8 mouse cellular contexts compared by ENCODE assay signal in the genomic region with DNA sequence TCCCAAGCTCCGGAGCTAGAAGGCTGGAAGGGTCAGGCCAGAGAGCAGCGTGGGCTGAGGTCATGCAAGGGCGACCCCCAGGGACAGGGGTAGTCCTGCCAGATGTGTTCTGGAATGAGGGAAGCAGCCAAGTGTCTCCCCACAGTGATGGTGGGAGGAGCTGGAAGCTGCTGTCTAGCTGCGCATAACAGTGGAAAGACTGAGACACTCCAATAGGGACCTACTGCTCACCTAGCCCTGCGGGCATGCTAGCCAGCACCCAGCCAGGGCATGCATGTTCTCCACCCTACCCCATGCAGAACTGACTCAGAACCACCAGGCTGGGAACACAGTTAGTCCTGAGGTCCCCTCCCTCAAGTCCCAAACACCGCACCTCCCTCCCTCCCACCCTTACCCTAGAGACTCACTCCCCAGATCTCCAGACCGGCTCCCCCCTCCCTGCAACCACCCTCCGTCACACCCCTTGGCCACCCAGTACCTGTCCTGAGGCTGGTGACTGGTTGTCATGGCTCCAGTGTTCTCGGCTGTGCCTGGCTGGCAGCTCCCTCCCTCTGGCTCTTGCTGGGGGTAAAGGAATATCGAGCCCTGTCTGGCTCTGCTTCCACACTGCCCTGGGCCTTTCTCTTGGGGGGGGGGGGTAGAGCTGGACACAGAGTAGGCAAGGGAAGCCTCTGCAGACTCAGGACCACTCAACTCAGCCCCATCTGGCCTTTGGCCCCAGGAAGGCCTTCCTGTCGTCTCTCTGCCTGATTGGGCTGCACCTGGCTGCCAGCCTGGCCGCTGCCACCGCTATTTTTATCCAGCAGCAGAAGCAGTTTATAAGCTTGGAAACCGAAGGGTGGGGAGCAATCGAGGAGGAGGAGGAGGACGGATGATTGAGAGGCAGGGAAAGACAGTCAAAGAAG. TPM values are rescaled to one million over a fixed set of nuclear protein-coding genes. Genes with fewer than 3 reads are reported as not detected.
DNase-seq lines count a peak whose midpoint lies in the region; ATAC-seq and TF ChIP-seq lines count a peak whose summit lies in the region.

No protein-coding gene starts in this region.

- no peak for TF ChIP-seq CTCF in thymus, adult 2 months (IDR thresholded peaks at IDR 0.05; ENCODE audit: borderline replicate concordance, control insufficient read depth, extremely low read depth, insufficient read depth, low read length, poor library complexity)

- H3K4me2 ChIP-seq in embryonic facial prominence, embryonic 11.5 days (ENCODE audit: low read depth, low read length): no peak overlapping the region
- peak overlapping the region; percentile 100 for H3K4me2 ChIP-seq in heart, embryonic 16.5 days (ENCODE audit: low read depth, low read length)
- 0 out of 2 replicates have a peak overlapping the region, but pooled peaks have one; percentile 10 for H3K4me2 ChIP-seq in stomach, embryonic 14.5 days (replicated peaks; ENCODE audit: low read depth, low read length)

- no peak for DNase-seq in thymus, adult 2 months
- DNase-seq in thymus, adult 18-20 months: no peak
- DNase-seq in embryonic facial prominence, embryonic 11.5 days (ENCODE audit: low spot score): no peak
- DNase-seq in kidney, postnatal 25 days: peak; percentile 62 to 82
- no peak for DNase-seq in left cerebral cortex, adult 8-10 months (ENCODE audit: low spot score in 2 of 2)
- DNase-seq in frontal cortex, postnatal 36 days (ENCODE audit: low spot score in 2 of 2): no peak

- peak overlapping the region; percentile 29; the same call in 1 of the 2 replicates for H3K27ac ChIP-seq in thymus, adult 2 months (ENCODE audit: control insufficient read depth, insufficient read depth, low read length)
- no peak overlapping the region for H3K27ac ChIP-seq in embryonic facial prominence, embryonic 11.5 days (replicated peaks; ENCODE audit: low read depth, low read length)
- H3K27ac ChIP-seq in heart, embryonic 16.5 days (ENCODE audit: low read length): peak overlapping the region; percentile 86
- no peak overlapping the region for H3K27ac ChIP-seq in stomach, embryonic 14.5 days (ENCODE audit: low read length)

- no peak for TF ChIP-seq POLR2A in thymus, adult 2 months (IDR thresholded peaks at IDR 0.05; ENCODE audit: control insufficient read depth, extremely low read depth, insufficient read depth, low read length, poor library complexity)

- H3K36me3 ChIP-seq in thymus, adult 2 months (ENCODE audit: control insufficient read depth, insufficient read depth, low read length): peaks cover 4% of the 10 kb centered on the region
- H3K36me3 ChIP-seq in embryonic facial prominence, embryonic 11.5 days (replicated peaks; ENCODE audit: control insufficient read depth, insufficient read depth, low read depth, low read length): no peaks in the 10 kb centered on the region
- H3K36me3 ChIP-seq in heart, embryonic 16.5 days (ENCODE audit: control insufficient read depth, insufficient read depth): peaks cover 25% of the 10 kb centered on the region
- H3K36me3 ChIP-seq in stomach, embryonic 14.5 days (ENCODE audit: control insufficient read depth, insufficient read depth, low read length): no peaks in the 10 kb centered on the region

- peaks cover 51% of the 10 kb centered on the region for H3K4me1 ChIP-seq in thymus, adult 2 months (replicated peaks; ENCODE audit: control insufficient read depth, insufficient read depth, low read length)
- peaks cover 14% of the 10 kb centered on the region for H3K4me1 ChIP-seq in embryonic facial prominence, embryonic 11.5 days (ENCODE audit: control insufficient read depth, insufficient read depth, low read length)
- peaks cover 54% of the 10 kb centered on the region for H3K4me1 ChIP-seq in heart, embryonic 16.5 days (ENCODE audit: control insufficient read depth, insufficient read depth, low read length)
- peaks cover 35% of the 10 kb centered on the region for H3K4me1 ChIP-seq in stomach, embryonic 14.5 days (ENCODE audit: control insufficient read depth, insufficient read depth, low read length)

- 59% methylated on average over 16 of the region's 16 CpGs for WGBS in thymus, adult 2 months
- 39% methylated on average over 16 of the region's 16 CpGs for WGBS in embryonic facial prominence, embryonic 11.5 days
- WGBS in heart, embryonic 16.5 days: 35% methylated on average over 16 of the region's 16 CpGs
- WGBS in stomach, embryonic 14.5 days: 59% methylated on average over 16 of the region's 16 CpGs

- no peaks in the 10 kb centered on the region for H3K9me3 ChIP-seq in embryonic facial prominence, embryonic 11.5 days (replicated peaks; ENCODE audit: control insufficient read depth, low read length)
- H3K9me3 ChIP-seq in heart, embryonic 16.5 days (replicated peaks; ENCODE audit: control insufficient read depth, low read length): no peaks in the 10 kb centered on the region
- no peaks in the 10 kb centered on the region for H3K9me3 ChIP-seq in stomach, embryonic 14.5 days (ENCODE audit: control insufficient read depth, low read depth, low read length)

- no peaks in the 10 kb centered on the region for H3K27me3 ChIP-seq in thymus, adult 2 months (ENCODE audit: control insufficient read depth, insufficient read depth, low read length)
- H3K27me3 ChIP-seq in embryonic facial prominence, embryonic 11.5 days (ENCODE audit: control insufficient read depth, insufficient read depth, low read length): peaks cover 6% of the 10 kb centered on the region
- no peaks in the 10 kb centered on the region for H3K27me3 ChIP-seq in heart, embryonic 16.5 days (ENCODE audit: control insufficient read depth, insufficient read depth, low read length)
- H3K27me3 ChIP-seq in stomach, embryonic 14.5 days (ENCODE audit: control insufficient read depth, insufficient read depth, low read length): no peaks in the 10 kb centered on the region

- no peak for ATAC-seq in embryonic facial prominence, embryonic 11.5 days (replicated peaks; ENCODE audit: insufficient number of reproducible peaks, low FRiP score, low TSS enrichment, low read depth)
- ATAC-seq in heart, embryonic 16.5 days (replicated peaks; ENCODE audit: extremely low read depth, insufficient read depth, low FRiP score): peak; percentile 6; the same call in 1 of the 2 replicates
- ATAC-seq in stomach, embryonic 14.5 days (ENCODE audit: insufficient number of reproducible peaks, insufficient read depth, low FRiP score, low read depth): no peak

- peak overlapping the region; percentile 6; the same call in 1 of the 2 replicates for H3K4me3 ChIP-seq in thymus, adult 2 months (ENCODE audit: control insufficient read depth, insufficient read depth, low read length)
- no peak overlapping the region for H3K4me3 ChIP-seq in embryonic facial prominence, embryonic 11.5 days (ENCODE audit: low read depth, low read length)
- peak overlapping the region; percentile 29 for H3K4me3 ChIP-seq in heart, embryonic 16.5 days (ENCODE audit: low read length)
- H3K4me3 ChIP-seq in stomach, embryonic 14.5 days (ENCODE audit: low read depth, low read length): no peak overlapping the region

- H3K9ac ChIP-seq in embryonic facial prominence, embryonic 11.5 days (replicated peaks; ENCODE audit: low read length): peak overlapping the region; percentile 34
- peak overlapping the region; percentile 68 for H3K9ac ChIP-seq in heart, embryonic 16.5 days (ENCODE audit: low read length)
- H3K9ac ChIP-seq in stomach, embryonic 14.5 days (replicated peaks; ENCODE audit: low read depth, low read length): no peak overlapping the region; the same call in 1 of the 2 replicates

RNA-seq across cellular contexts. Expression of a gene that starts 7.5 kb away (rescaled TPM):
- polyA plus RNA-seq in thymus, adult 2 months (2012; rRNA removed): 358 and 385 TPM in 2 replicates
- polyA plus RNA-seq in embryonic facial prominence, embryonic 11.5 days (2014; fragmentation: Nextera tagmentation; extraction: Ambion mirVana): 52.5 and 58.9 TPM in 2 replicates
- 110 and 137 TPM in 2 replicates for polyA plus RNA-seq in heart, embryonic 16.5 days (2015; fragmentation: Nextera tagmentation; extraction: Ambion mirVana)
- 72.2 and 73.0 TPM in 2 replicates for polyA plus RNA-seq in stomach, embryonic 14.5 days (2014; fragmentation: Nextera tagmentation; extraction: Ambion mirVana)
- 10 to 100 TPM; 27.4 to 32.1 (median 29.5) TPM for total RNA-seq in left cerebral cortex, adult 8-10 months (2022)

RNA-seq across cellular contexts. Expression of a gene that starts 9.9 kb away (rescaled TPM):
- 0.61 and 1.3 TPM in 2 replicates for polyA plus RNA-seq in thymus, adult 2 months (2012; rRNA removed)
- 1.6 and 5.6 TPM in 2 replicates for polyA plus RNA-seq in embryonic facial prominence, embryonic 11.5 days (2014; fragmentation: Nextera tagmentation; extraction: Ambion mirVana)
- polyA plus RNA-seq in heart, embryonic 16.5 days (2015; fragmentation: Nextera tagmentation; extraction: Ambion mirVana): 0.25 and 0.49 TPM in 2 replicates
- 0.36 and 0.55 TPM in 2 replicates for polyA plus RNA-seq in stomach, embryonic 14.5 days (2014; fragmentation: Nextera tagmentation; extraction: Ambion mirVana)
- not detected for total RNA-seq in left cerebral cortex, adult 8-10 months (2022)

RNA-seq across cellular contexts. Expression of a gene that starts 18.9 kb away (rescaled TPM):
- polyA plus RNA-seq in thymus, adult 2 months (2012; rRNA removed): 455 and 506 TPM in 2 replicates
- polyA plus RNA-seq in embryonic facial prominence, embryonic 11.5 days (2014; fragmentation: Nextera tagmentation; extraction: Ambion mirVana): 1,660 and 1,740 TPM in 2 replicates
- 1,191 and 1,235 TPM in 2 replicates for polyA plus RNA-seq in heart, embryonic 16.5 days (2015; fragmentation: Nextera tagmentation; extraction: Ambion mirVana)
- 1,573 and 1,607 TPM in 2 replicates for polyA plus RNA-seq in stomach, embryonic 14.5 days (2014; fragmentation: Nextera tagmentation; extraction: Ambion mirVana)
- total RNA-seq in left cerebral cortex, adult 8-10 months (2022): 1,000 to 10,000 TPM; 1,476 to 1,616 (median 1,547) TPM

RNA-seq across cellular contexts. Expression of a gene that starts 28.3 kb away (rescaled TPM):
- 135 and 137 TPM in 2 replicates for polyA plus RNA-seq in thymus, adult 2 months (2012; rRNA removed)
- polyA plus RNA-seq in embryonic facial prominence, embryonic 11.5 days (2014; fragmentation: Nextera tagmentation; extraction: Ambion mirVana): 85.6 and 92.2 TPM in 2 replicates
- 89.4 and 89.9 TPM in 2 replicates for polyA plus RNA-seq in heart, embryonic 16.5 days (2015; fragmentation: Nextera tagmentation; extraction: Ambion mirVana)
- 117 and 120 TPM in 2 replicates for polyA plus RNA-seq in stomach, embryonic 14.5 days (2014; fragmentation: Nextera tagmentation; extraction: Ambion mirVana)
- total RNA-seq in left cerebral cortex, adult 8-10 months (2022): 10 to 100 TPM; 26.8 to 33.4 (median 29.4) TPM

RNA-seq across cellular contexts. Expression of a gene that starts 36.5 kb away (rescaled TPM):
- polyA plus RNA-seq in thymus, adult 2 months (2012; rRNA removed): 64.5 and 77.4 TPM in 2 replicates
- 3.5 and 5.3 TPM in 2 replicates for polyA plus RNA-seq in embryonic facial prominence, embryonic 11.5 days (2014; fragmentation: Nextera tagmentation; extraction: Ambion mirVana)
- 5.3 and 10.9 TPM in 2 replicates for polyA plus RNA-seq in heart, embryonic 16.5 days (2015; fragmentation: Nextera tagmentation; extraction: Ambion mirVana)
- polyA plus RNA-seq in stomach, embryonic 14.5 days (2014; fragmentation: Nextera tagmentation; extraction: Ambion mirVana): 3.7 and 4.2 TPM in 2 replicates
- total RNA-seq in left cerebral cortex, adult 8-10 months (2022): 1 to 10 TPM; 2.1 to 3.2 (median 2.5) TPM

Comparison
In these comparisons a context has a peak if more than half of its experiments do, and no peak if none do; other contexts are left out.
1. DNase-seq: peak in kidney, postnatal 25 days (2 of 2); none in thymus, adult 2 months (single experiment), thymus, adult 18-20 months (0 of 2), embryonic facial prominence, embryonic 11.5 days (single experiment), left cerebral cortex, adult 8-10 months (0 of 2) and frontal cortex, postnatal 36 days (0 of 2).
2. H3K27ac ChIP-seq: peak in thymus, adult 2 months (single experiment) and heart, embryonic 16.5 days (single experiment); none in embryonic facial prominence, embryonic 11.5 days (single experiment) and stomach, embryonic 14.5 days (single experiment).
3. H3K4me3 ChIP-seq: peak in thymus, adult 2 months (single experiment) and heart, embryonic 16.5 days (single experiment); none in embryonic facial prominence, embryonic 11.5 days (single experiment) and stomach, embryonic 14.5 days (single experiment).